Mouse (Mus musculus) thymus, postnatal 36 days (tissue): ENCODE measurements around the gene Eif4g2.

Source experiments
- DNase-seq, 2 experiments: peaks; one replicate each; pipeline ENCODE4 v3.0.0; 2022; ENCODE audit warnings: mixed read lengths in 2 of 2

Eif4g2 gene

DNA sequence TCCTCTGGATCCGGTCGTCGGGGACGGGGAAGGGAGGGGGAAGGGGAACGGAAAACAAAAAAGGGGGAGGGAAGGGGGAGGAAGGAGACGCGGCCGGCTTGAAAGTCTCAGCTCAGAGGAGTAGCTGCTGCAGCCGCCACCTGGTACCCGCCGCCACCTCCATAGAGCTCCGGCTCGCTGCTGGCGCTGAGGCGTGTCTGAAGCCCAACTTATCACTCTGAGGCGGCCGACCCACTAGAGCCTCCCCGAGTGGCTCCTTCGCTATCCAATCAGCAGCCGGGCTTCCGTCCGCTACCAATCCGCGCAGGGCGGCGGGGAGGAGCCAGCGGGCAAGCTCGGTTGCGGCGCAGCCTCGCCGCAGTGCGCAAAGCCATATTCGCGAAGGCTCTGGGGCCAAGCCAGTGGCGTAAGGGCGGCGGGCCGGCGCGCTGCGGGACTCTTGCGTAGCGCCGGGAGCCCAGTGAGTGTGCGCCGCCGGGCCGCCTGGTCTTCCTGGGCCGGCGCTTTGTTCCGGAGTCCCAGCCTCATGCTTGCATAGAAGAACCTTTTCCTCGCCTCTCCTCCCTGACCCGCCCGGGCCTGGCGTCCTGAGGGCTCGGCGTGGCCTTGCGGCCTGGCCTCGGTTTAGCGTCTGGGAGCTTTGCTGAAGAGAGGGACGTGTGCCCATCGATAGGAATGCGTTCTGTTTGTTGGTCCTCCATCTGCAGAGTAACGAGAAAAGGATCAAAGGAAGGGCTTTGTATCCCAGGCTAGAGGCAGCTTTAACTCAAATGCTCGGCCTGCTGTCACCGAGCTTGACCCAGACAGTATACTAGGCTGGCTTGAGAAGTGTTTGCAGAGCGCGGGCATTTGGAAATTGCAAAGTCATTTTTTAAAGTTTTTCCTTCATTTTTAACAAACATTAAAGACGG is at the start of gene Eif4g2:
Gene Eif4g2, minus strand, starts transcription at position 209 of the 911 bp plus-strand sequence.
- peak; percentile 97 to 99 for DNase-seq

DNA sequence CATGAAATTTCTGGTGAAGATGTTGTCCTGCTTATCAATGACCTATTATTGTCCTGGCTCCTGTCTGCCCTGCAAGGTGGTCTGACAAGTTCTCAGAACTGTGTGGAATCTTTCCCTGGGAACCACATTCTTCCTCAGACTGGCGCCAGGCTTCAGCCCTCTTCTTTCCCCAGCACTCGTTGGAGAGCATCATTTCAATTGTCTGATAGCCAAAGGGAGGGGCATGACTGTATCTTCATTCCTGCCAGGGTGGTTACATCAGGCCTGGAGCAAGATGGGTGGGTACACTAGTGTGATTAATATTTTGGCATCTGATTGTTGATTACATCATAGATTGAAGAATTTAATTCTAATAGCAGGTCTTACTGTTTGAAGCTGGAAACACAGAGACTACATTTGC is 49.8 kb upstream of the Eif4g2 start:
- DNase-seq, result no peak

DNA sequence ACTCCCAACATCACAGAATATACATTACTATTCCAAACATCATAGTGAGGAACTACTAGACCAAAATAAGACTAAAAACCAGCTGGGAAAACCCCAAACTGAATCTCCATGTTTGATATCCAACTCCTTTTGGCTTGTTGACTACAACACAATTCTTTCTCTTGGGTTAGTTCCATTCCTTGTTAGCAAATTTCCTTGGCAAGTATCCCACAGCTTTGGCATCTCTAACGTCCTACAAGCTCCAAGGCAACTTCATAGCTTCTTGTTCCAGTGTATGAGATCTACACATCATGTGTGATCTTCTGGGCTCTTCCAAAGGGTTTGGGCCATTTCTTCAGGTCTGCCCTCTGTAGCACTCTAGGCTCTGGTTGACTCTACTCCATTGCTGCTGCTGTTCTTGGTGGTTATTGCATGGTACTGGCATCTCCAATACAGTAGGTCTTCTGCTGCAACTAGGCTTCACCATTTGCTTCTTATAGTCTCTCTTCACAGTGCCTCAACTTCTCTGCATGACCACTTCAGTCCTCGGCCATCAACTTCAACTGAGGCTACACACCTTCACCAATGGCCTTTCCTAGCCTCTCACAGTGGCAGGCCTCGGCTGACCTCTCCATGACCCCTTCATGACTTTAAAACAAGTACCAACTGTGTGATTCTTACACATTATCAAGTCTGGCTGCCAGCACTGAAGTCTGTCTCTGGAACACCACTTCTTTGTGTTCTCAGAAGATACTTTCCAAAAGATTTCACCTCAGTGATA is 44.0 kb upstream of the Eif4g2 start:
- no peak for DNase-seq

DNA sequence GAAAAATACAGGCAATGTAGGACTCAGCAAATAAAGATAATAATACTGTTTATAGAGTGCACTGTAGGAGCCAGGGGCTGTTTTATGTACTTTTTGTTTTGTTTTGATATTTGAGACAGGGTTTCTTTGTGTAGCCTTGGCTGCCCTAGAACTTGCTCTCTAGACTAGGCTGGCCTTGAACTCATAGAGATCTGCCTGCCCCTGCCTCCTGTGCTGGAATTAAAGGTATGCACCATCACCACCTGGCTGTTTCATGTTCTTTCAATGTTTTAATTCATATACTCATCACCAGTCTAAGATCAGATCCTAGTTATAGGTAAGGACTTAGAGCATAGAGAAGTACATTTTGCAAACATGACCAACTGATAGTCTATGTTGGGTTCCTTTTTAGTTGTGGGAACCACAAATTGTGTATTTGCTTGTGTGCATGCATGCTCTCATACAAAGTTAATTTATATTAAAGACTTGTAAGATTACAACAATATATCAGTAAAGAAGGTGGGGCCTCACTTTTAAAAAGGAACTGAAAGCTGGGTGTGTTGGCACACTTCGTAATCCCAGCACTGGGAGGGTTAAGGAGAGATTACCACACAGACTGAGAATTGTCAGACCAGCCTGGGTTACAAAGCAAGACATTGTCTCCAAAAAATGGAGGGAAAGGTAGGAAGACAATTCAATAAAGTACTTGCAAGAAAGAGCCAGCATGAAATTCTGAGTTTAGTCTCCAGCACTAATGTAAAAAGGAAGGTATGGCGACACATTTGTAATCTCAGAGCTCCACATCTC is 41.1 kb upstream of the Eif4g2 start:
- DNase-seq, result no peak

DNA sequence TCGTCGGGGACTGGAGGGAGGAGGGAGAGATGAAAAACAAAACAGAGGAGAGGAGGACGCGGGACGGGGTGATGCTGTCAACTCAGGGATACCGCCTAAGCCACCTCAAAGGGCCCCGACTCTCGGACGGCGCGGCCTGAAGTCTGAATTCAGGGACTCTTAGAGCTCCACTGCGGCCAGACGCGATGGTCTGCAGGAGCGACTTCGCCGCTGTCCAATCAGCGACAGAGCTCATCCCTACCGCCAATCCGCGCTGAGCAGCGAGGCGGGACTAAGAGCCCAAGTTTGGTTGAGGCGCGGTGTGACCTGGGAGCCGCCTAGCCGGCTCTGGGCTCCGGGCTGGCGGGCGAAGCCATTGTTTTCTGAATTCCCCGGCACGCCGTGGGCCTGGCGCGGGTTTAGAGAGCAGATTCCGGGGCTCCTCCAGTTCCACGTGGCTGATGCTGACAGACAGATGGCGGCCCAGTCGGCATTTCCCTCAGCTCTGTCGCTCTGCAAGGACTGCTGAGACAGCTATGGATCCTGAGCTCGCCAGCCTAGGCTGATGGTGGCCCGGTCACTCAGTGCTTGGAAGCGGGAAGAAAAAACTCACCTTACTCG is 39.8 kb upstream of the Eif4g2 start:
- DNase-seq, result peak; percentile 97

DNA sequence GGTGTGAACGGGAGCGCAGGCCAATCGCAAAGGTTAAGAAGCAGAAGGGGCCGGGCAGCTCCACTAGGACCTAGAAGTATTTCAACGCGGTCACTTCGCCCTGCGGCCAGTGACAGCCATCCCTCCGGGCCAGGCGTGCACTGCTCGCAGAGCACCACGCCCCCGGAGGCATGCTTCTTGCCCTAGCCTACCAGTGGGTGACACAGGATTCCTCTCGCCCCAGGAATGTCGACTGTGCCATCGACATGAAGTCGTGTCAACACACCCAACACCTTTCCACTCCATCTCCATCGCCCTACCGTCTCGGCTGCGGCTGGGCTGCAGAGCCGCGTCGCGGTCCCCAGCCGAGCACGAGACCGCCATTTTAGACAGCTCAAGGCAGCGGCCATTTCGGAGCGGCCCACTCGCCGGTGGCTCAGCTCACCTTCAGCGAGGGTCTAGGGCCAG is 39.3 kb upstream of the Eif4g2 start:
- no peak for DNase-seq

DNA sequence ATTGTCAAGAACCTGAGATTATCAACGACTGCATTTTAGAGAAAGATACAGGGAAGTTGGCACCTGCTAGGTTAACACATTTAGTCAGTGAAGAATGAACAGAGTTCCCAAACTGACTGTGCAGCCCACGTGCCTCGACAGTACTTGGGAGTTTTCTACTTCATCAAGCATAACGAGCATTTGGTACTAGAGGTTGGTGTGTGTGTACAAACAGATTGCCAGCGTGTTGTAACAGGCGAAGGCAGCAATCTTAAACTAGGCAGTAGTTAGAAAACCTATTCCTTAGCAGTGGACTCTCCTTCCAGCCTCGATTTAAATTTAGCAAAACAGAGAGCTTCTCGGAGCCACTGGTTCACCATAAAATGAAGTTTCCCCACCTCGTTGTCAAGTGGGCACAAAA is 38.7 kb upstream of the Eif4g2 start:
- peak in 1 of 2 experiments; percentile 1 for DNase-seq

DNA sequence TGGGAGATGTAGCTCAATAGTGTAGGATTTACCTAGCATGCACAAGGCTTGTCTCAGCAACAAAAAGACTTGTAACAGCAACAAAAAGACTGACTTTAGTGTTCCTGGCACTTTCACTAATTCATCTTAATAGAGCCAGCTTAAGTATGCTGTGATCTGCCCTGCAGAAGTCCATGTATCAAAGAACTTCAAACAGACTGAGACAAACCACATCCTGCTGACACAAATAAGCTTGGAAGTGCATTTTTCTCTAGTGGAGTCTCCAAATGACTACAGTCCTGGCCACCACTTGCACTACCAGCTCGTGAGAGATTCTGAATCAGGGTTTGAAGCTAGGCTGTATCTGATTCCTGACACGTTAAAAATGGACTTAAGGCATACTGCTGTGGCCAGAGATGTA is 26.7 kb upstream of the Eif4g2 start:
- no peak for DNase-seq

DNA sequence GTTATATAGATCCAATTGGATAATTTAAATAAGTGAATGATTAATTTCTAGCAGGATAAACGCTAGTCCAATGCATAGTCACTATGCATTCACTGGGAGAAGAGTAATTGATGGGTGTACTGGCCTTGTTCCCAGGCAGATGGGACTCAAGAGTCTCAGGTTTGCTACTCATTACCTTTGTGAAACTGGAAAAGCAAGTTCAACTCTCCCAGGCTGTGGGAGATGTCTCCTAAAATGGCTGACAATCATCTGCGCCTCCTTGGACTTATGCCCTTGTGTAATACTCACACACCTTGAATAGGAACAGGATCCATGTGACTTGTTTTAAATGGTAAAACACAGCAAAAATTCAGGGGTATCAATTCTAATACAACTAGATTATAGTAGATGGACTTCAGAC is 26.3 kb upstream of the Eif4g2 start:
- DNase-seq, result no peak

DNA sequence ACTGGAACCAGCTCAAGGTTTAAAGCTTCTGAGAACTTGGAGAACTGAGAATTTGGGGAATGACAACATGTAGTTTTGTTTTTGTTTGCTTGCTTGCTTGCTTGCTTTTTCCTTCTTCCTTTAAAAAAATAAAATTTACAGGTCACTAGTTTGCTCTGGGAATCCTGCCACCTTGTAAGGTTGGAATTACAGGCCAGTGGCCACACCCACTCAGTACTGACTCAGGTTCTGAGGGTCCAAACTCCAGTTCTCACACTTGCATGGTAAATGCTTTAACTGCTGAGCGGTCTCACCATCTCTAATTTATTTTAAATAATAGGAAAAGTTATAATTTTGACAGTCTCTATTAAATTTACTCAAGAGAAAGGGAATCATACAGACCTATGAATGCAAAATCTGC is 15.4 kb upstream of the Eif4g2 start:
- DNase-seq, result no peak

DNA sequence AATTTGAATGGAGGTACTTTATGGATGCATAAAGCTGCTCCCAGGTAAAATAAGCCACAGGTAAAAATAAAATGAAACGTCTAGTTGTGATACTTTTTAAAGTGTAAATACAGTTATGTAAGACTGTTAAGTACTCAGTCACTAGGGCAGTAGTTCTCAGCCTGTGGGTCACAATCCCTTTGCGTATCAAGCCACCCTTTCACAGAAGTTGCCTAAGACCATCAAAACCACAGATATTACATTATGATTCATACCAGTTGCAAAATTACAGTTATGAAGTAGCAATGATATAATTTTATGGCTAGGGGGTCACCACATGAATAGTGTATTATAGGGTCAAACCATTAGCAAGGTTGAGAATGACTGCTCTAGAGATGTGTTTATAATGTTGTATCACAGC is 12.3 kb upstream of the Eif4g2 start:
- DNase-seq, result no peak

DNA sequence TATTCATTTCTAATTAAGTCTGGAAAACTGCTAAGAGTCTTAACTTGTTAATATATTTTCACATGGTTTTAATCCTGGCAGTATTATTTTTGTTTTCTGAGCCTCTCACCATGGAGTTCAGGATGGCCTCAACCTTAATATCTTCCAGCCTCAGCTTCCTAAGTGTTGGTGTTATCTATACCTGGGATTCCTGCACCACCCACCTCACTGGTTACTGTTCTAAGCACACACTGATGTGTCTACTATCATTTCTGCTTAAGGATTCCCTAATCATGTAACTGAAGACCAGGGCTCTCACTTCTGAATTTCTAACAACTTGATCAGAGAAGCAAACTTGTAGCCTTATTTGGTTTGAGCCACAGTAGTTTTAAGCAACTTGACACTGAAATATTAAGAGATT is 2.3 kb upstream of the Eif4g2 start:
- no peak for DNase-seq

DNA sequence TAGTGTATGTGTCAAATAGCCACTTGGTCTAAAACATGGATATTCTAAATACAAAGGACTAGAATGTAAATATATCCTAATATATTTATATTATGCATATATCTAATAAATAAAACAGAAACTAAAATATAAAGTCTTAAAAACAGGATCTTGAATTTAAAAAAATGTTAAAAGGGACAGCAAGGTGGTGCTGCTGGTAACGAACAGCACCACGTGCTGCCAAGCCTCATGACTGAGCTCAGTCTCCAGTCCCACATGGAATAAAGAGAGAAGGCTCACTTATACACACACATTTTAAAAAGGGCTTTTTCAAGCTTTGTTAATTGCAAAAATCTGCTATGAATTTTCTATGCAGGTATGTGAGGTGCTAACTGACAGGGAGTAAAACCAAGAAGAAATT is 1.6 kb upstream of the Eif4g2 start:
- no peak for DNase-seq

DNA sequence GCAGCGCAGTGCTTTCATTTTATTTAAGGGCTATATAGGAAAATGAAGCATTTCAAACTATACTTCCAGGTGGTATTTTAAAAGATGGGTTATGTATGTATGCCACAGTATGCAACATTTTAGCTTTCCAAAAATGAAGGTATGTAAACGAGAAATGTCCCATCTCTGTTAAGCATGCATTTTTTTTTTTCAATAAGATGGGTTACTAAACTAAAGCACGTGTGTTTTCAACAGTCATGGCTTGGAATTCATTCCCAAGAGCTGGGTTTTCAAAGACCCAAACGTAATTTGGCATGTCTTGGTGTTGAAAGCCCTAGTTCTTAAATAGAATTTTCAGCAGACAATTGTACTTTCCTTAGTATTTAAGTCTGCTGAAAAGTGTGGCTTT is 897 bp upstream of the Eif4g2 start:
- DNase-seq, result no peak

DNA sequence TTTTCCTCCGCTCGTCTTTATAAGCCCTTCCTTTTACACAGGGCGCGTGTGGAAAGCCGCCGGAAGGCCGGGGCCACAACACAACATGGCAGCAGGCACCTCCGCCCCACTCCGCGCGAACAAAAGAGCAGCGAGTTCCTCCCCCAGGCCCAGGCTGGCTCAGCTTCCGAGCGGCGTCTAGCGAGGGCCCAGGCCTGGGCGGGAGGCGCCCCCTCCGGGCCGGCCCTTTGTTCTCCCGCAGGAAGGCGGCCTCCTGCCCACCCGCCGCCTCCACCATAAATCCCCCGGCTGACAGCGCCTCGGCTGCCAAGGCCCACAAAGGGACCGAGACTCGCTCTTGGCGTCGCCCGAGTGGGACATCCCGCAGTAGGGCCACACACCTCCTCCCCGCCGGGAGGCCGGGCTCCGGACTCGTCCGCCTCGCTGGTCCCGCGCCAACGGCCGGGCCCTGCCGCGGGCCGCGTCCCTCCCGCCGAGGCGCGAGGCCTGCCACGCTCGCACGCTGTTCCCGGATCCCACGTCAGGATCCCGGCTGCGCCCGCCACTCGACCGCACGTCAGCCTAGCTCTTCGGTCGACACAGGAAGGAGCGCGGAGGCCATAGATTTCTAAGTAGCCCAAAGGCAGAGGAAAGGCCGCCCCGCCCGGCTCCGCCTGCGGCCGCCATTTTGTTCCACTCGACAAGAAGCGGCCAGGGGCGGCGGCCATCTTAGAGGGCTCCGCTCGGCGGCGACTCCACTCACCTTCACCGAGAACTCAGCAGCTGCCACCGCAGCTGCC is 598 bp downstream of the Eif4g2 start:
- DNase-seq, result peak; percentile 87 to 91

DNA sequence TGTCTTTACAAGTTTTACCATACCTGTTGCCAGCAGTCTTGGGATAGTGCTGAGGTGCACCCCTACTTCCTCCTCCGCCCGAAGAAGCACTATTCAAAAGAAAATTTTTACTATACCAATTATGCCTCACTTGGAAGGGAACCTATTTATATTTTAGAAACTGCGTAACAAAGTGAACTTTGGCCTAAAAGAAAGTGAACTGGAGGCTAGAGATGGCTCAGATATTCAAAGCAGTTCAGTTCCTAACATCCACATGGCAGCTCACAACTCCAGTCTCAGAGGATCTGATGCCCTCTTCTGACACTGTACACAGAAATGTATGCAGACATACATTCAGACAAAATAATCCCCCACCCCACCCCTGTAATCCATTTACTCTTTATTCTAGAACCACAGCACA is 2.0 kb downstream of the Eif4g2 start:
- DNase-seq, result no peak

DNA sequence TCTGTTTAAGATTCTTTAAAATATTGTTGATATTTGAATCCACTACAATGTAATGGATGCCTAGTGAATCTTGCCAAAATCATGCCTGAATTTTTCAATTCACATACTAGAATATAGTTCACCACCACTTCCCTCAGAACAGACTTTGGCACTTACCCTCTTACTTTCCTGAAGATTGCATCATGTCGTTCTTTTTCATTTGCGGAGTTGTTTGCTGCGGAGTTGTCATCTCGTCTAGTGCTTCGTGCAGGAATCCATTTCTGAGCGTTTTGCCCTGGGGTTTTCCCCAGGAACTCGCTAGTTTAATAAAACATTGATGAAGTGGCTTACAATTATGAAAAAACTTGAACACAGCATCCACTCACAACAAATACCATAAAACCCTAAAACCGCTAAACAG is 2.8 kb downstream of the Eif4g2 start:
- no peak for DNase-seq

DNA sequence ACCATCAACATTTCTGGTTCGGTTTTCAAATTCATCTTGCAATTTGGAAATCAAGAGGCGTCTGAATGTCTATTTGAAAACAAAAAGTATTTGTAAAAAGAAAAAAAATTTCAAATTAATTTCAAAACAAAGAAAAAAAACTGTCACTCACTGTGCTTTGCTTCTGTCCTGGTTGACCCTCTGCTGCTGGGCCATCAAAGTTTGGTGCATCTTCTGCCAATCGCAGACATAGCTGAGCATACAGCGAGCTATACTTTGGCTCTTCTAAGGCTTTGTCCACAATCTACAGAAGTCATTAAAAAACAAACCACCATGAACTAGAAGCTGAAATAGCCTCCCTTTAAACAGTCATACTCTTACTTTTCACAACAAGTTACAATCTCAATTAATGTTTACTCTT is 4.6 kb downstream of the Eif4g2 start:
- DNase-seq, result no peak

DNA sequence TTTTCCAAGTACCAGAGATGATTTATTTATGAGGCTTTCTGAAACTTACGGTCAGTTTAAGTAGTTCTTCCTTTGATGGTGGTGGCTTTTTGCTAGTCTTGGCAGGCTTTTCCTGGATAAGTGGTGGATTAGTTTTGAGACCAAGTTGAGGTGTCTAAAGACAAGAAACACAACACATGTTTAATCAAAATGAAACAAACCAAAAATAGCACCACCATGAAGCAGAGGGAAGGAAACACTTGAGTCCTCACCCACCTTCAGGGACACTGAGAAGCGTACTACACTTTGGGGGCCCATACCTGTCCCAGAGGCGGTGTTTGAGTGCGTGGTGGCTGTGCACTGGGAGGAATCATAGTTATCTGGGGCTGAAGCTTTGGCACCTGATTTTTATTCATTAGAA is 7.5 kb downstream of the Eif4g2 start:
- DNase-seq, result no peak

DNA sequence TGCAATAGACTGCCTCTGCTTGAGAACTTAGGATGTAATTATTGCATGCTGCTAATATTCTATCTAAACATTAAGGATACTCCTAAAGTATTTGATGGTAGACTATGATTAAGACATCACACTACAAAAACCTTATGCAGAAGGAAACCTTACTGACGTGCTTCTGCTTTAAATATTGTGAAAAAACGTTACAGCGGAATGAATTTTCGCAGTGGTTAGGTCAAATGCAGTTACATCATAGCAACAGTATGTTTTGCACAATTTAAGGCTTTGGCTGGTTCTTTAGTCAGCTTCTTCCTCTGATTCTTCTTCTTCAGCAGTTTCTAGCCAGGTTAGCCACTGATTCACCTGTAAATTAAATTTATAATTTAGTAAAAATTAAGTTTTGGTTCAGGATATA is 10.4 kb downstream of the Eif4g2 start:
- no peak for DNase-seq

DNA sequence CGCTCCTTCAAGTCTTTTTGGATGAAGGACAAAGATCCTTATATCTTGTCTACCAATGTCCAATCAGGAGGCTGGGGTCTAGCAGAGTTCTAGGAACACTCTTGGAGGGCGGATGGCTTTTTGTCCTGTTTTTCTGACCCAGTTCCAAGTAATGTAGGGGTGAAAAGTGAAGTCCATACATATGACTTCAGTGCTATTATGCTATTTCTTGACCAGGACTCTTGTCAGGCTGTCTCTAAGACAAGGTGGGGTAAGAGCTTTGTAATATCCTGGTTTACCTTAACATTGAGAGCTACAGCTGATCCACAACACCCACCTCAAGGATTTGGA is 12.7 kb downstream of the Eif4g2 start:
- no peak for DNase-seq
